Mouse (Mus musculus): ENCODE measurements around the gene Aip. TPM values are rescaled to one million over a fixed set of nuclear protein-coding genes. Genes with fewer than 3 reads are reported as not detected.

The Aip gene
- 10 to 100 TPM; 56.8 to 64.0 TPM for total RNA-seq (2021)

GRCm38 (mm10) chr19:4125741-4126696, at the start of gene Aip:
Aip (minus strand) TSS chr19:4125858.
- DNase-seq: peak; percentile 96 to 97
- intact Hi-C loops (cut with DNase I): loop anchor here (1.0 to 2.0 kb wide), 2 partner anchors 22 to 37 kb away; partner anchors contain the start of genes Coro1b and Rps6kb2

- intact Hi-C loops (cut with DNase I): no loop called here
- DNase-seq: no peak
Observed at GRCm38 (mm10) chr19:4172925-4173324, 47.3 kb upstream of the Aip start.

GRCm38 (mm10) chr19:4171393-4172290, 46.0 kb upstream of the Aip start:
- intact Hi-C loops (cut with DNase I): loop anchor here (2.0 kb wide), 1 partner anchor 57 kb away; no protein-coding TSS in a partner anchor
- peak in 1 of 2 experiments; percentile 41 for DNase-seq

GRCm38 (mm10) chr19:4170723-4171392, 45.2 kb upstream of the Aip start:
- intact Hi-C loops (cut with DNase I): loop anchor here (2.0 kb wide), 1 partner anchor 58 kb away; no protein-coding TSS in a partner anchor
- no peak for DNase-seq

GRCm38 (mm10) chr19:4169810-4170209, 44.2 kb upstream of the Aip start:
- intact Hi-C loops (cut with DNase I): loop anchor here (1.0 to 2.0 kb wide), 2 partner anchors 21 to 59 kb away; partner anchors contain the start of gene Tbc1d10c
- no peak for DNase-seq

- intact Hi-C loops (cut with DNase I): loop anchor here (1.0 kb wide), 1 partner anchor 22 kb away; the partner anchor contains the start of gene Tbc1d10c
- peak; percentile 99 to 100 for DNase-seq
Observed at GRCm38 (mm10) chr19:4169378-4169784, 43.7 kb upstream of the Aip start.

GRCm38 (mm10) chr19:4166678-4167476, 41.2 kb upstream of the Aip start:
- no peak for DNase-seq
- intact Hi-C loops (cut with DNase I): no loop called here

- intact Hi-C loops (cut with DNase I): no loop called here
- DNase-seq: no peak
Observed at GRCm38 (mm10) chr19:4164721-4165120, 39.1 kb upstream of the Aip start.

GRCm38 (mm10) chr19:4164100-4164499, 38.4 kb upstream of the Aip start:
- no peak for DNase-seq
- intact Hi-C loops (cut with DNase I): no loop called here

GRCm38 (mm10) chr19:4163543-4163887, 37.9 kb upstream of the Aip start:
- intact Hi-C loops (cut with DNase I): loop anchor here (2.0 kb wide), 1 partner anchor 37 kb away; no protein-coding TSS in a partner anchor
- DNase-seq: no peak

- intact Hi-C loops (cut with DNase I): loop anchor here (2.0 kb wide), 1 partner anchor 36 kb away; no protein-coding TSS in a partner anchor
- peak; percentile 95 to 97 for DNase-seq
Observed at GRCm38 (mm10) chr19:4162646-4163542, 37.2 kb upstream of the Aip start, which contains the start of gene Rps6kb2. Rps6kb2 (minus strand) TSS chr19:4163354.

- intact Hi-C loops (cut with DNase I): no loop called here
- DNase-seq: no peak
Observed at GRCm38 (mm10) chr19:4159049-4159448, 33.4 kb upstream of the Aip start.

GRCm38 (mm10) chr19:4156771-4157170, 31.1 kb upstream of the Aip start:
- intact Hi-C loops (cut with DNase I): no loop called here

GRCm38 (mm10) chr19:4156073-4156579, 30.5 kb upstream of the Aip start:
- intact Hi-C loops (cut with DNase I): no loop called here
- no peak for DNase-seq

More at GRCm38 (mm10) chr19:4156771-4157170, 31.1 kb upstream of the Aip start:
- DNase-seq: no peak

GRCm38 (mm10) chr19:4155223-4156072, 29.8 kb upstream of the Aip start:
- intact Hi-C loops (cut with DNase I): no loop called here
- DNase-seq: no peak

GRCm38 (mm10) chr19:4154437-4155222, 29.0 kb upstream of the Aip start:
- intact Hi-C loops (cut with DNase I): no loop called here
- DNase-seq: no peak

All from heart, postnatal 36 days (tissue).